Mouse (Mus musculus): ENCODE data around the gene Ndufa11. TPM values are rescaled to one million over a fixed set of nuclear protein-coding genes. Genes with fewer than 3 reads are reported as not detected.

Ndufa11 gene
- polyA plus RNA-seq (2015; fragmentation: Nextera tagmentation; extraction: Ambion mirVana): 821 and 873 TPM in 2 replicates

DNA sequence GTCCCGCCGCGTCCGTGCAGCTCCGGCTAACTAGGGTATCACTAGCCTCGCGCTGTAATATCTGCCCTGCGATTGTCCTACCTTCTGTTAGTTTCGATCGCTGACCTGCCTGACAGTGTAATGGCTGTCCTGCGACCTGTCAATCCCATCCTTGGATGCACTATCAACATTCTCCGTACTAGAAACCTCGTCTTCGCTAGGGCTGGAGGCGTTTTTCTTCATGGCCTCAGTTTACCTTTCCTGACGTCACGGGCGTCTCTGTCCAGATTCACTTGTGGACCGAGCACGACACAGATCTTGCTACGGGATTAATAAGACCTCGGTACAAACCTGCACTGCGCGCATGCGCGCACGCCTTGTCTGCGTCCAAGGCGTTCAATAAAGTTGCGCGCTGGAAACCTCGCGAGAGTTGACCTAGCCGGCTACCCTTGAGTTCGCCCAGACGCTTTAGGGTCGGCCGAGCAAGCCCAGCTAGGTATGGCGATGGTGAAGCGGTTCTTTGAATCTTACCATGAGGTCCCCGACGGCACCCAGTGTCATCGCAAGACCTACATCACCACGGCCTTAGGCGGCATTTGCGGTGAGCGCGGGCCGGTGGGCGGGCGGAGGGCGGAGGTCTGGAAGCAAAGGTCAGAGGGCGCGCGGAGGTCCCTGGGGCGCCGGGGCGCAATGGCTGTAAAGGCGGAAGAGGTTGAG is at the start of gene Ndufa11, which contains the start of gene Vmac:
TSS of gene Ndufa11 (plus strand) at position 405 of the 696 bp plus-strand sequence.
TSS of gene Vmac (minus strand) at position 660 of the 696 bp plus-strand sequence.
- DNase-seq (ENCODE audit: low spot score): peak; percentile 97

DNA sequence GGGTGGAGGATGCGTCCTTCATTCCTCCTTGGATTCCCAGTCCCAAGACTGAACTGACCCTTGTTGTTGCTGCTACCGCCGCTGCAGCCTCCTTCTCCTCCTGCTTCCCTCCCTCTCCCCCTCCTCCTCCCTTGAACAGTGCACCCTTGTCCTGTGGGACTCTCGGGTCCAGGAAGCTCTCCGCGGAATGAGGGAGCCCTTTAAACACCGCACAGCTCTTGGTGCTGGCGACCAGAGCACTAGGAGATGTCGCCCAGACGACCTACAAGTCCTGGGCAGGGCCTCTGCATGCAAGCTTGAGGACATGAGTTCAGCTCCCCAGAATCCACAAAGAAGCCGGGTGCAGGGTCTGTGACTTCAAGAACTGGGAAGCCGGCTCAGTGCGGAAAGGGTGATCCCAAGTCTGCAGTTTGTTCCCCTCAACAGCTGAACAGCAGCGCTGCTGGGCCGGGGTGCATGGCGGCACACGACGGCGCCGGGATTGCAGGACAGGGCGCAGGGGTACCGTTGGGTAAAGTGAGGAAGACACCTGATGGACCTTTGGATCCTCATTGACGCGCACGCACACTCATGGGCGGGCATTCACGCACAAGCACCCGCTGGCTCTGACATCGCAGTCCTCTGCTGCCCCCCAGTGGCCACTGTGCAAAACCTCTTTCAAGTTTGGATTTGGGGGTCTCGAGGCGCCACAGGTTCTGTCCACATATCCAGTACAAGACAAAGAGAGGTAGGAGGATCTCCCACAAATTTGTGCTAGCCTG is 49.0 kb upstream of the Ndufa11 start:
- DNase-seq (ENCODE audit: low spot score): peak; percentile 87

DNA sequence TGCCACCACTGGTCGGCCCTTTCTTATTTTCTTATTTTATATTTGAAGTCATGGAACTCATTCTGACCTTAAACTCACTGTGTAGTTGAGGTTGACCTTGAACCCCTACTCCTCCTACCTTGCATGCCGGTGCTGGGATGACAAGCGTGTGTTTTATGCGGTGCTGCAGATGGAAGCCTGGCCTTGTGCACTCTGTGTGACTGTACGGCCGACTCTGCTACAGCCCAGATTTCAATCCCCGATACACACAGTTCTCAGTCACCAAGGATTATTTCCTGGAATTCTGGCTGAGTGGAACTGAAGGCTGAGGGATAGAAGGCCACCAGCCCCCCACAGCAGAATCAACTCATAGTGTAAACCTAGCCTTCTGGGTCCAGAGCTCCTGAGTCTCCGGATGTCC is 47.8 kb upstream of the Ndufa11 start:
- DNase-seq (ENCODE audit: low spot score): no peak

DNA sequence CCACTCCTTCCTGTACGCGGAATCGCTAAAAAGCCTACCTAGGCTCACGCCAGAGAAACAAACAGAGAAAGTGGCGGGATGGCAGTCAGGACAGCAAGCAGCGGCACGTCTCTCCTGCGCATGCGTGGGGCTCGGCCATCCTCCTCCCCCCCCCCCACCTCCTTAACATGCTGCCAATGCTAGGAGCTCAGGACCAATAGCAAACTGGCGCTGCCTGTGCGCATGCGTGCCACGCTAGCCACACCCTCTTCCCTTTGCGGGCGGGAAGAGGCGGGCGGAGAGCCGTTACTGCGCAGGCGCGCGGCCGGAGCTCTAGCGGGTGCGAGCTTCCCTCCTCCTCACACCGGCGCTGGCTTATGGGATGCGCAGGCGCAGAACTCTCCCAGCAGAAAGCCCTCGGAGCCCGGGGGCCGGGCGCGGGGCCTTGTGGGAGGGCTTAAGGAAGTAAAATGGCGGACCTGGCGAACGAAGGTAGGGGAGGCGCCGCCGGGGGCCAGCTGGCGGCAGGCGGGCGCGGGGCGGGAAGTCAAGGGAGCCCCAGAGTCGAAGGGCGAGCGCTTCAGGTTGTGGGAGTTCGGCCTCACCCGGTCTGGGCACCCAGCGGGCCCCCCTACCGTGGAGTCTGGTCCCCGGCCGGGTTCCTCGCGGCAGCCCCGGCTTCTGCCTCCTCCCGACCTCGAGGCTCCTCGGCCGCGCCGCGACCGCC is 44.5 kb upstream of the Ndufa11 start, which contains the start of gene Ranbp3:
TSS of gene Ranbp3 (plus strand) at position 354 of the 706 bp plus-strand sequence.
- peak; percentile 100 for DNase-seq (ENCODE audit: low spot score)

DNA sequence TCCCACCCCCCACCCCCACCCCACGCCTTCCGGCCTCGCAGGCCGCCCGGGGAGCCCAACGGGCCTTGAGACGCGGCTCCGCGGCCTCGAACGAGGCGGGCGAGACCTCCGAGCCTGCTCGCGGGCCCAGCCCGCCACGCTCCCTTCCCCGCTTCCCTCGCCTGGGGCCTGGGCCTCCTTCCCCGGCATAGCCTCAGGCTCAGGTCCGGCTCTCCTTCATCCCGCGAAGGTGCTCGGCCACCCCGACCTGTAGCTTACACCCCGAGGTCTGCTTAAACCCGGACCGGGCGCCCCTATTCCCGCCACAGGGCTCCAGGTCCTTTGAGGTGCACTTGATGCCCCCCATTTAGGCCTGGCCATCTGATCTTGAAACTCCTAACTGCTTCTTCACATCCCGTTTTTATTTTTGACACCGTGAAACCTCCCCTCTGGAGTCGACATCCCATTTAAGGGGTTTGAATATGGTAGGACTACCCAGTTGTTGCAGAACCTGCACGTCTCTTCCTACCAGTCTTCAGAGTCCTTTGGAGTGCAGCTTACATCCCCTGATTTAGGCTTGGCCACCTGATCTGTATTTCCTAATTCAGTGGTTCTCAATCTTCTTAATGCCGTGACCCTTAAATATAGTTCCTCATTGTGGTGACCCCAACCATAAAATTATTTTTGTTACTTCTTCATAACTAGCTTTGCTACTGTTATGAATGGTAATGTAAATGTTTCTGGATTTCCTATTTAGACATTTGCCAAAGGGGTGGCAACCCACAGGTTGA is 43.7 kb upstream of the Ndufa11 start:
- no peak for DNase-seq (ENCODE audit: low spot score)

DNA sequence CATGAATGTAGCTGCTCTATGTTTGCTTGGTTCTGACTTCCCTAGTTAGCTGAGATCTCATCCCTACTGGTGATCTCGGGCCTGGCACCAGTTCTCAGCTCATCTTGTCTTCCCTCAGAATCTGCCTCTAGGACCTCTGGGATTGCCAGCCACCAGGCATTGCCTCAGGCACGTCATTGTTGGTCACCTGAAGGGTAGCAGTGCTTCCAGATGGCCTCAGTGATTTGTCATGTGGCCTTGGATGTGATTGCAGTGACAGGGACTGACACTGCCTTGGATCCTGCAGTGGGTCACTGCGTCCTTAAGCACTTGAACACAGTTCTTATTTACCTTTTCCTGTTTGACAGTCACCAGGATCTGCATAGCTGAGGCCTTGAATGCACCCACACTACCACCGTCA is 35.8 kb upstream of the Ndufa11 start:
- no peak for DNase-seq (ENCODE audit: low spot score)

DNA sequence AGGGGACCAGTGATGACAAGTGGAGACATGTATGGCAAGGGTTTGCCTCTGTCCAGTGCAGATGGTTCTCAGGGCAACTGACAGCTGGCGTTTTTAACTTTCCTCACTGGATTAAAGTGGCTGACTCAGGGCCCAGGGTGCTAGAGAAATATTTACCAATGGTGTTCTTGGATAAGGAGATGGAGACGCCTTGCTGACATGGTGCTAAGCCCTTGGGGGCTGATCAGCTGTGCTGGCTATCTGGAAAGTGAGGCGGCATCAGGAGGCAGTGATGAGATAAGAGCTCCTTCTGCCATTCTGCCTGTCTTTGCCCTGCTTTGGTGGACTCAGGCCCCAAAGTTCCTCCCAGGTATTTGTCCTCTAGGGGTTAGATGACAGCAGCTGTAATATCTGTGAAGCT is 34.7 kb upstream of the Ndufa11 start:
- DNase-seq (ENCODE audit: low spot score): no peak

DNA sequence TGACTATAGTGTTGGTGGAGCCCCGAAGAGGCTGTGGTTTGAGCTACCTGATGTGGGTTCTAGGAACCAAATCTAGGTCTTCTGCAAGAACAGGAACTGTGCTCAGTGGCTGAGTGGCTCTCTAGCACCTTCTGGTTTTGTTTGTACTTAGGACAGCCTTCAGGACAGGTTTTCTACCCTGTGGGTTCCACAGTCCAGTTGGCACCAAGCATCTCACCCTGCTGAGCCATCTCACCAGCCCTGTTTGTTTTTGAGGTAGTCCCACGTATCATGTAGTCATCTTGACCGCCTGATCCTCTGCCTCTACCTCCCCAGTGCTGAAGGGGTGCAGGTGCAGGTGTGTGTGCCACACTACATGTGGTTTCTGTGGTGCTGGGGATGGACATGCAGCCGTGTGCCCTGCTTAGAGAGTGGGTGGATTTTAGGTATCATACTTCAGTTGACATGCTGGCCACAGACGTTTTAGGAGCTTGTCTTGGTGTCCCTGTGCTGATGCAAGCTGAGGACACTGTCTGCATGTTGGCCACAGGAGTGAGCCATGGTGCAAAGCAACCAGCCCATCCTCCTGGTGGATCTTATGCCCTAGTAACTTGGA is 33.9 kb upstream of the Ndufa11 start:
- no peak for DNase-seq (ENCODE audit: low spot score)

DNA sequence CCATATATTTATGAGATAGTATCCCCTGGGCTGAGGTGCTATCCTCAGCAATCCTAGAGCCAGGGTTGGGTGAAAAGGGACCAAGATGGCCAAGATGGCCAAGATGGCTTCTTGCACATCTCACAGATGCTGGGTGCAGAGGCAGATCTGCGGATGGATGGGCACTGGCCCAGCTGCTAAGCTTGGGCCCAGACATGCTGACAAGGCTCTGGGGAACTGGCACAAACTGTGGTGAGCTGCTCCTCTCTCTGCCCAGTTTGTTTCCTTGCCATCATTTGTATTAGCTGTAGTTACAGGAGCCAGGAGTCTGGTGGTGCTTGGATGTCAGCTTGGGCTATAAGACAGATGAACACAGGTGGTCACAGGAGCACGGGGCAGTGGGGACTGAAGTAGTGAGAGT is 32.9 kb upstream of the Ndufa11 start:
- no peak for DNase-seq (ENCODE audit: low spot score)

DNA sequence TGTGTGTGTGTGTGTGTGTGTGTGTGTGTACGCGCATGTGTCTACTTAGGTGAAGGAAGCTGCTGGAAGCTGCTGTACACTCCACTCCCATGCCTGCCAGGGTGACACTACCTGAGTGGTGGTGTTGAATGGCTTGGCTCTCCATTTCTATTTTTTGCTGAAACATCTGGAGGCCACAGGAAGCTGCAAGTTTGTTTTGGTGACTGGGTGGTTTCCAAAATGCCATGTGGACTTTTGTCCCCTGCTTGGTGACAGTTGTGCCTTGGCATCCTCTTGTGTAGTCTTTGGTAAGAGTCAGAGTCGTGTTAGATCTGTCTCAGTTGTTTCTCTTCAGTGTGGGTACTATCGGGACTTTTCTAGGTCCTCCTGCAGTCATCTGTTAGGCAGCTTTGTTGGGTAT is 30.8 kb upstream of the Ndufa11 start:
- DNase-seq (ENCODE audit: low spot score): no peak

DNA sequence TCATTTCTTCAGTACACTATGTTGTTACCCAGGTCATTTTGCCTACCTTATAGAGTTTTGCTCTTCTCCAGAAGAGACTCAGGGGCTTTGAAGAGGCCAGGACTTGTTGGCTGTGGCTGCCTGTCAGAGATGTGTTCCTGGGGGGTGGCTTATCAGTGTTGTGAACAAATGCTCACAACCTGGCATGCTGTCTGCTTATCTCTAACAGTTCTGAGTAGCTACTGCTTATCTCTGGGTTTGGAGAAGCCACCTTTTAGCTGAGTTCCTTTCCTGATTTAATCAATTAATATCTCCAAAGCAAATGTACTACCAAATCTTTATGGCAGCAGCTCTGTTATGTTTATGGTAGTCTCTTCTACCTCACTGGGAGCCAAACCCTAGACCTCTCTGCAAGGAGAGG is 29.5 kb upstream of the Ndufa11 start:
- DNase-seq (ENCODE audit: low spot score): no peak

DNA sequence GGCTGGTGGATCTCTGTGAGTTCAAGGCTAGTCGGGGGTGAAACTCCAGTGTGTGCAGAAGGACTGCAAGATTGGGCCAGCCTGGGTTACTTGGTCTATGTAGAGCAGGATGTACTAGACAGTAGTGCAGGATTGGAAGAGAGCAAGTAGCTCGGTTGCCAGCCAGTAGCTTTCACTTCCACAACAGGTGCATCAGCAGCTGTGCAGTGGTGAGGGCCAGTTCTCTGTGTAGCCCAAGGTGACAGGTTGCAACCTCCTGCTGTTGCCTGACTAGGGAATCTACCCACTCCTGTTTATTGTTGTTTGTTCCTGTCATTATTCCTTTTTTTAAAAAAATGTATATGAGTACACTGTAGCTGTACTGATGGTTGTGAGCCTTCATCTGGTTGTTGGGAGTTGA is 28.9 kb upstream of the Ndufa11 start:
- DNase-seq (ENCODE audit: low spot score): no peak

DNA sequence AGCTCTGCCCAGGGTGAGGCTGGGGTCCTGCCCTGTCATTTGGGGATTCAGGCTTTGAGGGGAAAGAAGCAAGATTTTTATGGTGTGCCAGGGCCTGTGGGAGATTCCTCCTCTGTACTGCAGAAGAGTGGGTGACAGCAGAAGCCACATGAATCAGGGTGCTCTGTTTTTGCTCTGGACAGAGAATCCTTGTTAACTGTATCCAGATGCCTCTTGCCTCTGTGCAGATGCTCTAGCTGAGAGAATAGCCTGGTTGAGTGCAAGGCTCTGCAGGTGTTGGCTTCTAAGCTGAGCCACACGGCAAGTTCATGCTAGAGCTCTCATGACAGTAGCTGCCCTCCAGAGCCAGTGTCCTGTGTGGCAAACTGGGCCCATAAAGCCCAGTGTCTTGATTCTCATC is 24.2 kb upstream of the Ndufa11 start:
- DNase-seq (ENCODE audit: low spot score): no peak

DNA sequence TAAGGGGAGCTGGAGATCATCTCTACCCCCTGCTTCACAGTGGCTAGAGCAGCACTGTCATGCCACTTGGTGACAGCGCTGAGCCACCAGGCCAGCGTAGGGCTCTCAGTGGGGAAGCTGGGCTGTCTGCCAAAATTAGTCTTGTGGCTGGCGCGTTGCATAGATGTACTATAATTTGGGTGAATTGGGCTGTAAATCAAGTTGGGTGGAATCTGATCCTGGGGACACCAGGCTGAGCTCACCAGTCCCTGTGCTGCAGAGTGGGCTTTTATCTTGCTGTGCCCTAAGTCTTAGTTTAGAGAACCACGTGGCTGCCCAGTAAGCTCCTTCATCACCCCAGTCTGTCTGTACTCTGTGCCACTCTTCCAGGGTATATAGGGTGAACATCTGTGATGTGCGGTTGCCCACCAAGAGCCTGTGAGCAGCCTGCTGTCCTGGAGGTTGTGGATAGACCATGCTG is 23.7 kb upstream of the Ndufa11 start:
- no peak for DNase-seq (ENCODE audit: low spot score)

DNA sequence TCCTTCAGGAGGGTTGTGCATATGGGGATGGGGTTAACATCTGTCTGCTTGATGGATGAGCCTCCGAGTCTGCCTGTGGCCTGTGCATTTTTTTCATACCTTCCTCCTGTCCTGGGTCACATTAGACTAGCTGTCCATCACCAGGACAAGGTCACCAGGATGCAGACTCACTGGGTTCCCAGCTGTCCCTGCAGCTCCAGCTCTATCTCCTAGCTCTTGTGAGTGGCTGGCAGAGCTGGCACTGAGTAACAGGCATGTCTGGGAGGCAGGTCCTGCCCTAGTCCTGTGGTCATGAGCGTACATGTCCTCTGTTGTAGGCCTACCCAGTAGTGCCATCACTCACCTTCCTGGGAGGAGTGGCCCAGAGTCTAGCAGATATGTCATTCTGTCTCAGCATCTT is 17.1 kb upstream of the Ndufa11 start:
- no peak for DNase-seq (ENCODE audit: low spot score)

DNA sequence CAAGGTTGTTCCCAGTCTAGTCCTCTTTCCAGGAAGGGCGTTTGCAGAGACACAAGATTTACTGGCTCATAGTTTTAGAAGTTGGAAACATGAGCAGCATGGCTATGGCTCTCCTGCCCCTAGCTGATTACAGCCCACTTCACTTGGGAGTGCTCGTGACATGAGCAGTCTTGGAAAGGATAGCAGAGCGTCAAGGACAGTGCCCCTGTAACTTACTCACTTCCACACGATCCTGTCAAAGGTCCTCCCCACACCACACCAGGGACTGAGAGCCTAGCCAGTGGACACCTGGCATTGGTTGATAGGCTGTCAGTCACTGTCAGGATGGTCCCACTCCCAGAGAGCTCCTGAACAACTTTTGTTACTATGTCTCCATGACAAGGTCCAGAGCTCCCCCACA is 14.5 kb upstream of the Ndufa11 start:
- no peak for DNase-seq (ENCODE audit: low spot score)

DNA sequence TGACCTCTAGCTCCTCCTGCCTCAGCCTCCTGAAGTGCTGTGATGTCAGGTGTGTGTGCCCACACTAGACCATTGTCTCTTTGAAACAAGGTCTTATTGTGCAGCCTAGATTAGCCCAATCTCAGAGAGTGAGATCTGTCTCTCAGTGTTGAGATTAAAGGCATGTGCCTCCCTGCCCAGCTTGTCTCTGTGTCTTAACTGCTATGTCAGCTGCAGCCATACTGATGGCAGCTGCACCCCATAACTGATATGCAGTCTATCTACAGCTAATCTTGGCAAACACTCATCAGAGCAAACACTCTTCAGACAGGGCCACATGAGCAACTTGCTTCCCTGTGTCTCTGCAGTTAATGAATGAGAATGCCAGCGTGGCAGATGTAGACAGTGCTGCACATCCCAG is 11.1 kb upstream of the Ndufa11 start:
- DNase-seq (ENCODE audit: low spot score): no peak

DNA sequence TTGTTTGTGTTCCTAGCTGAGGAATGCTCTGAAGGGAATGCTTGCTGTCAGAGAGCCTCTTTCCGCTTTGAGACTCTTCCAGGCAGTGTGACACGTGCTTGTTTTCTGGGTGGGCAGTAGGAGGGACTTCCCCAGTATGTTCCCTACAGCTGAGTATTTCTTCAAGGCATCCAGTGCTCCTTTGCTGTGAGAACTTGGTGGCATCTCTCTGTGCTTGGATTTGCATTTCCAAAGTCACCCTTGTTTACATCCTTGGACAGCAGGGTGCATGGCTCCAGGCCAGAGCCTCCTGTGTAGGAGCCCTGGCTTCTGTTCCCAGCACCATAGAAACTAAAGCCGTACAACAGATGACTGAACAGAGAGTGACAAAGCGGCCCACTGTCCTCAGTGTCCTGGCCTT is 8.9 kb upstream of the Ndufa11 start:
- DNase-seq (ENCODE audit: low spot score): no peak

DNA sequence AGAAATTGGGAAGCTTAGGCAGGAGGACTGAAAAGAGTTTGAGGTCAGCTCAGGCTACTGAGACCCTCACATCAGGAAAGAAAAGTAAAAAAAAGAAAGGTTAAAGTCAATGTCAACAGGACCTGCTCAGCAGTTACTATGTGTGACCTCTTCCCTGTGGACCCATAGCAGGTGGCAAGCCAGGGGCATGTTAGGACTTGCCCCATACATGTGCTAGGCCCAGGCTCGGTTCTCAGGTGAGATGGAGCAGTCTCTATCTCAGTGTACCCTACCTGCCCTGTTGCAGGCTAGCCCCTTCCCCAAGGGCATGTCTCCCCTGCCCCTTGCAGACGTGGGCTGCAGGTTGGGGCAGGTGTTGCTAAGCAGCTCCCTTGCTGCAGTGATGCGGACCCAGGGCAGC is 7.9 kb upstream of the Ndufa11 start:
- DNase-seq (ENCODE audit: low spot score): no peak

DNA sequence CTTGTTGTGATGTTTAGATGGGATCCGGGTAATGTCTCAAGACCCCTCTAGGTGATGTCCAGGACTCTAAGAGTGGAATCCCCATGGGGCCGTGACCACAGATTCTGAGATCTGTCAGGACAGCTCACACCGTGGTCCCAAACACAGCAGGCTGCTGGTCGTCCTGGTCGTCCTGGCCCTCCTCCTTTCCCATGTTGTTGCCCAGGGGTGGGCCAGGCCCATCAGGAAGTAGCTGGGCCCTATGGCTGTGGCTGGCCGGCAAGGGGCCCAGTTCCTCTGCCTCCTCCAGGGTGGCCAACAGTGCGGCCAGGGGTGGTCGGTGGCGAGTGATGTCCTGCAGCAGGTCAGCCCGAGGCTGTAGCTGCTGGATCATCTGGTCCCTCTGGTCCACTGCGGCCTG is 2.2 kb upstream of the Ndufa11 start:
- no peak for DNase-seq (ENCODE audit: low spot score)

All from thymus, postnatal 0 days (tissue).